Mouse (Mus musculus): ENCODE measurements around the gene Smurf1. TPM values are rescaled to one million over a fixed set of nuclear protein-coding genes. Genes with fewer than 3 reads are reported as not detected.

Gene Smurf1
- polyA plus RNA-seq, 1 experiment = 21.9 TPM

DNA sequence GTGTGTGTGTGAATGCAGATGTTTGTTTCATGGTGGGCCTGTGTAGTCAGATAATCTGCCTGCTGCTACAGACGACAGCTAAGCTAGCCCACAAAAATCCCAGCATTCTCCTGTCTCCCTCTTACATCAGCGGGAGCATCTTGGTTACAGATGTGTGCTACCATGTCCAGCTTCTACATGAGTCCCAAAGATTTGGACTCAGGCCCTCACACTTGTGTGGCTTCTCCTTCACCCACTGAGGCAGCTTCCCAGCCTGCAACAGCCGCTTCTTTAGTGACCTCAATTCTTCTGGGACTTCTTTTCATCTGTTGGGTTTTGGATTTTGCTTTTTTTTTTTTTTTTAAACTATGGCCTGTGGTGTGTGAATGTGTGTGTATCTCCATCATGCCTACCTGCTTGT, 92.8 kb downstream of the Smurf1 start:
- H3K4me3 ChIP-seq (replicated peaks; ENCODE audit: insufficient read depth, low read depth, low read length) = no peak overlapping the region
- TF ChIP-seq CTCF (IDR thresholded peaks at IDR 0.05; ENCODE audit: borderline replicate concordance, insufficient read depth, low read depth, low read length) = no peak
- TF ChIP-seq POLR2A (IDR thresholded peaks at IDR 0.05; ENCODE audit: borderline replicate concordance, insufficient read depth, low read length) = no peak
- no peak overlapping the region for H3K27ac ChIP-seq (ENCODE audit: insufficient read depth, low read length)
- 78% methylated on average over 3 of the region's 3 CpGs for WGBS
- DNase-seq = no peak
- H3K4me1 ChIP-seq (ENCODE audit: control insufficient read depth, insufficient read depth, low read length) = no peaks in the 10 kb centered on the region
- H3K27me3 ChIP-seq (ENCODE audit: control insufficient read depth, insufficient read depth, low read length) = no peaks in the 10 kb centered on the region

DNA sequence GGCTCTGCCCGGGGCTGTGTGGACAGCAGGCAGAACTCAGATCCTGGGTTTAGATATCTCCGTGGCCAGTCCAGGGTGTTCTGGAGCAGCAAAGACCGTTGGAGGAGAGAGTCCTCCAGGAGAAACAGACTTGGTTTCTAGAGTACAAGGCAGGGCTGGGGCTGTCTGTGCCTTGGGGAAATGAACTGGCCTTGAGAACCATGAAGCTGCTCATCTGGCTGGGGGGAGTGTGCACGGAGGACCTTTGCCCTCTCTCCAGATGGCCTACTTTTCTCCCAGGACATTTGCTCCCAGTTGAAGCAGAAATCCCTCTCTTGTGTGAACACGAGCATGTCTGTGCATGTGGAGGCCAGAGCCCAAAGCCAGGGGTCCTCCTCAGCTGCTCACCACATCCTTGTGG, 93.3 kb downstream of the Smurf1 start:
- TF ChIP-seq CTCF (IDR thresholded peaks at IDR 0.05; ENCODE audit: borderline replicate concordance, insufficient read depth, low read depth, low read length) (no peak), POLR2A (IDR thresholded peaks at IDR 0.05; ENCODE audit: borderline replicate concordance, insufficient read depth, low read length) (no peak)
- H3K4me3 ChIP-seq (replicated peaks; ENCODE audit: insufficient read depth, low read depth, low read length) = no peak overlapping the region
- no peak for DNase-seq
- 79% methylated on average over 5 of the region's 5 CpGs for WGBS
- no peaks in the 10 kb centered on the region for H3K27me3 ChIP-seq (ENCODE audit: control insufficient read depth, insufficient read depth, low read length)
- H3K4me1 ChIP-seq (ENCODE audit: control insufficient read depth, insufficient read depth, low read length) = no peaks in the 10 kb centered on the region
- H3K27ac ChIP-seq (ENCODE audit: insufficient read depth, low read length) = no peak overlapping the region

DNA sequence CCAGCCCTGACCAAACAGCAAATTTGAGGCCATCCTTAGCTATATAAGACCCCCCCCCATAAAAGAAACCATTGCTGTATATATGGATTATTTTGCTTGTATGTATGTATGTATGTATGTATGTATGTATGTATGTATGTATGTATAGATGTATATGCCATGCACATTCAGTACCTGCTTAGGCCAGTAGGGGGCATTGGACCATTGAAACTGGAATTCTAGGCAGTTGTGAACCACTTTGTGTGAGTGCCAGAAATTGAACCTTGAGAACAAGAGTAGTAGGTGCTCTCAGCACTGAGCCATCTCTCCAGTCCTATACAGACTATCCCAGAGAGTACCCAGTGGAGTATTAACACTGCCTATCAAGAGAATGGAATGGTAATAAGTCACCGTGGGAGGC, 93.9 kb downstream of the Smurf1 start:
- Histone ChIP-seq H3K4me3 (replicated peaks; ENCODE audit: insufficient read depth, low read depth, low read length) (no peak overlapping the region), H3K27me3 (ENCODE audit: control insufficient read depth, insufficient read depth, low read length) (no peaks in the 10 kb centered on the region), H3K4me1 (ENCODE audit: control insufficient read depth, insufficient read depth, low read length) (no peaks in the 10 kb centered on the region), H3K27ac (ENCODE audit: insufficient read depth, low read length) (no peak overlapping the region)
- no peak for DNase-seq
- TF ChIP-seq POLR2A (IDR thresholded peaks at IDR 0.05; ENCODE audit: borderline replicate concordance, insufficient read depth, low read length) (no peak), CTCF (IDR thresholded peaks at IDR 0.05; ENCODE audit: borderline replicate concordance, insufficient read depth, low read depth, low read length) (no peak)
- WGBS = 96% methylated on average over 1 of the region's 1 CpGs

DNA sequence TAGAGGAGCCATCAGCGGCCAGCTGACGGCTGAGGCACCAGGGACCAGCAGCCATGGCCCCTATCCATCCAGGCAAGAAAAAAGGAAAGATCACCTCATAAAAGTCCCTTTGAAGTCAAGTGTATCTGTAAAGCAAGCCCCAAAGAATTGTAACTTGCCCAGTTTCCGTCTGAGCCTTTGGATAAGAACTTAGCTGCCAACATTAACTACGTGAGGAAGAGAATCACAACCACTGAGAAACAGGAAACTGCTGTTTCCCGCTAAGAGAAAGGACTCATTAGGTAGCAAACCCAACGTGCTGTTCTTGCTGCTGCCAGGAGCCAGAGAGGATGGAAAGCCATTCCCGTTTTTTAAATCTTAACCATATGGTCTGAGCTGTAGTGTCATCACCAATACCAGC, 94.9 kb downstream of the Smurf1 start:
- no peak for DNase-seq
- Histone ChIP-seq H3K27me3 (ENCODE audit: control insufficient read depth, insufficient read depth, low read length) (no peaks in the 10 kb centered on the region), H3K27ac (ENCODE audit: insufficient read depth, low read length) (no peak overlapping the region), H3K4me3 (replicated peaks; ENCODE audit: insufficient read depth, low read depth, low read length) (no peak overlapping the region), H3K4me1 (ENCODE audit: control insufficient read depth, insufficient read depth, low read length) (no peaks in the 10 kb centered on the region)
- WGBS = 83% methylated on average over 7 of the region's 7 CpGs
- no peak for TF ChIP-seq CTCF (IDR thresholded peaks at IDR 0.05; ENCODE audit: borderline replicate concordance, insufficient read depth, low read depth, low read length)
- no peak for TF ChIP-seq POLR2A (IDR thresholded peaks at IDR 0.05; ENCODE audit: borderline replicate concordance, insufficient read depth, low read length)

DNA sequence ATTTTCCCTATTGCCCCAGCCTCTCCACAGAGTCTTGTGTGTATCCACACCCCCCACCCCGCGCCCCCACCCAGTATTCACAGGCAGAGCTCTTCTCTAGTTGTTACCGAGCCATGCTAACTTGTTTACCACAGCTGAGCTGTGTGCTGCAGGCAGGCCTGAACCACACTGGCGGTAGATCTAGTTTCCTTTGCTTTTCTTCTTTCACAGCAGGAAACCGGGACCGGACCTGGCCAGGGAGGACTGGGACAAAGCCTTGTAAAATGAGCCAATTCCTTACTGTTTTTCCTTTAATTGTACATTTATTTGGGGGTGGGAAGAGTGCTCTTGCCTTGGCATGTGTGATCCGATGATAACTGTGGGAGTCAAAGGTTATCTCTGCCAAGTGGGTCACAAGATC, 96.2 kb downstream of the Smurf1 start:
- TF ChIP-seq CTCF (IDR thresholded peaks at IDR 0.05; ENCODE audit: borderline replicate concordance, insufficient read depth, low read depth, low read length) (no peak), POLR2A (IDR thresholded peaks at IDR 0.05; ENCODE audit: borderline replicate concordance, insufficient read depth, low read length) (no peak)
- DNase-seq = no peak
- Histone ChIP-seq H3K4me3 (replicated peaks; ENCODE audit: insufficient read depth, low read depth, low read length) (no peak overlapping the region), H3K27me3 (ENCODE audit: control insufficient read depth, insufficient read depth, low read length) (no peaks in the 10 kb centered on the region), H3K27ac (ENCODE audit: insufficient read depth, low read length) (no peak overlapping the region), H3K4me1 (ENCODE audit: control insufficient read depth, insufficient read depth, low read length) (no peaks in the 10 kb centered on the region)
- 44% methylated on average over 7 of the region's 7 CpGs for WGBS

DNA sequence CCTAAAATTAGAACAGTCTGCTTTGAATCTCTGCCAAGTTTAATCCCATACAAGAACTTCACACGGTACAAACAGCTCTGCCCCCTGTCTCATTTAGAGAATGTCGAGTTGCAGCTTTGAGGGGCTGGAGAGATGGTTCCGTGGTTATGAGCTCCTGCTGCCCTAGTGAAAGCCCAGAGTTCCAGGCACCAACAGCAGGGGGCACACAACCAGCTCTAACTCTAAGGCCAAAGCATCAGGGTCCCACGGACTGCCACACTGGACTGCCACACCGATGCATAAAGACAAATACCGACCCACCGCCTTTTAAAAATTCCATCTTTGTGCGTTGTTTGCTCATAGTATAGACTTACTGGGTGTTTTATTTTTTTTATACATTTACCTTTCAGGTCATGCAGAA, 98.7 kb downstream of the Smurf1 start:
- no peak overlapping the region for H3K27ac ChIP-seq (ENCODE audit: insufficient read depth, low read length)
- H3K4me1 ChIP-seq (ENCODE audit: control insufficient read depth, insufficient read depth, low read length) = no peaks in the 10 kb centered on the region
- no peak for DNase-seq
- H3K4me3 ChIP-seq (replicated peaks; ENCODE audit: insufficient read depth, low read depth, low read length) = no peak overlapping the region
- TF ChIP-seq CTCF (IDR thresholded peaks at IDR 0.05; ENCODE audit: borderline replicate concordance, insufficient read depth, low read depth, low read length) (peak; percentile 41; the same call in 1 of the 2 replicates), POLR2A (IDR thresholded peaks at IDR 0.05; ENCODE audit: borderline replicate concordance, insufficient read depth, low read length) (no peak)
- 55% methylated on average over 8 of the region's 8 CpGs for WGBS
- no peaks in the 10 kb centered on the region for H3K27me3 ChIP-seq (ENCODE audit: control insufficient read depth, insufficient read depth, low read length)

DNA sequence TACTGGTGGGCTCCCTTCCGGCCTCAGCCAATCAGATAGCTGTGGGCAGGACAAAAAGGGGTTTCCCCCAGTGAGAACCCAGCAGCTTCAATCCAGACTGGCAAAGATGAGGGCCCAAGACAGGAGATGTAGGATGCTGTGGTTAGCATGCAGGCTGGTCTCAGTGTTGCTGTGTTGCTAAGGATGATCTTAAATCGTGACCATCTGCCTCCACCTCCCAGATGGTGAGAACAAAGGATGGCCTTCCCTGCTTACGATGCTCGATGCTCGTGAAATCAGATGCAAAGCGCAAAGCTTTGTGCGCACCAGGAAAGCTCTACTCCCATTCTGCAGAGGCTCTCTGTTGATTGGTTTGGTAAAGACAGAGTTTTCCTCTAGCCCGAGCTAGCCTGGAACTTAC, 104.7 kb downstream of the Smurf1 start:
- 94% methylated on average over 8 of the region's 8 CpGs for WGBS
- Histone ChIP-seq H3K27ac (ENCODE audit: insufficient read depth, low read length) (no peak overlapping the region), H3K4me1 (ENCODE audit: control insufficient read depth, insufficient read depth, low read length) (no peaks in the 10 kb centered on the region), H3K4me3 (replicated peaks; ENCODE audit: insufficient read depth, low read depth, low read length) (no peak overlapping the region), H3K27me3 (ENCODE audit: control insufficient read depth, insufficient read depth, low read length) (no peaks in the 10 kb centered on the region)
- DNase-seq = no peak
- no peak for TF ChIP-seq POLR2A (IDR thresholded peaks at IDR 0.05; ENCODE audit: borderline replicate concordance, insufficient read depth, low read length)
- no peak for TF ChIP-seq CTCF (IDR thresholded peaks at IDR 0.05; ENCODE audit: borderline replicate concordance, insufficient read depth, low read depth, low read length)

DNA sequence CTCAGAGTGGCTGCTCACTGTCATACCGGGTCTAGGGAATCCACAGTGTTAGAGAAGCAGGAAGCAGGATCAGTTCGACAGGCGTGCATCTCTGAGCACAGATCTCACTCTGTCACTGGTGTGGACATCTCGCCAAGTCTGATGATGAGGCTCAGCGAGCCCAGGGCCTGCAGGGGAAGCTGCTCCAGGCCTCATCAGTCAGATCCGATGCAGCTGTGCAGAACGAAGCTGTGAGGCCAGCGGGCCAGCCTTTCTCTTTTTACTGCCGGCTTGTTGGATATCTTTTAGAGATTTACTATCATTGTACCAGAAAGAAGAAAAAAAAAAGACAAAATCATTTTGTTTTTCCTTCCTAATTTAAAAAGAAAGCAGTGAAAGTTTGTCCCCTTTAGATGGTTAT, 106.4 kb downstream of the Smurf1 start:
- no peak overlapping the region for H3K4me3 ChIP-seq (replicated peaks; ENCODE audit: insufficient read depth, low read depth, low read length)
- no peaks in the 10 kb centered on the region for H3K4me1 ChIP-seq (ENCODE audit: control insufficient read depth, insufficient read depth, low read length)
- no peak for DNase-seq
- no peak for TF ChIP-seq POLR2A (IDR thresholded peaks at IDR 0.05; ENCODE audit: borderline replicate concordance, insufficient read depth, low read length)
- TF ChIP-seq CTCF (IDR thresholded peaks at IDR 0.05; ENCODE audit: borderline replicate concordance, insufficient read depth, low read depth, low read length) = no peak
- H3K27me3 ChIP-seq (ENCODE audit: control insufficient read depth, insufficient read depth, low read length) = no peaks in the 10 kb centered on the region
- 86% methylated on average over 9 of the region's 9 CpGs for WGBS
- no peak overlapping the region for H3K27ac ChIP-seq (ENCODE audit: insufficient read depth, low read length)
